Mouse (Mus musculus): Measurements from ENCODE around the gene Psmb3.
"Not testable (repeated sequence)": the region's sequence is repeated elsewhere in the genome, so short reads cannot be mapped to it uniquely, and the experiment has no call there.

The Psmb3 gene

GRCm38 (mm10) chr11:97703039-97703826 is at the start of gene Psmb3:
Gene Psmb3 (plus strand): TSS chr11:97703399.
- in situ Hi-C loops (cut with MboI) = no loop called here

- in situ Hi-C loops (cut with MboI) = no loop called here
These were observed 49.0 kb upstream of the Psmb3 start for GRCm38 (mm10) chr11:97654210-97654609.

- in situ Hi-C loops (cut with MboI) = no loop called here
These were observed 46.8 kb upstream of the Psmb3 start for GRCm38 (mm10) chr11:97656269-97656971.

GRCm38 (mm10) chr11:97657184-97657945 is 45.8 kb upstream of the Psmb3 start:
- in situ Hi-C loops (cut with MboI) = no loop called here

- in situ Hi-C loops (cut with MboI) = not testable (repeated sequence)
These were observed 45.2 kb upstream of the Psmb3 start for GRCm38 (mm10) chr11:97657967-97658366.

- in situ Hi-C loops (cut with MboI) = no loop called here
These were observed 44.4 kb upstream of the Psmb3 start for GRCm38 (mm10) chr11:97658751-97659266.

GRCm38 (mm10) chr11:97659267-97659989 is 43.8 kb upstream of the Psmb3 start:
- in situ Hi-C loops (cut with MboI) = no loop called here

- in situ Hi-C loops (cut with MboI) = no loop called here
These were observed 43.0 kb upstream of the Psmb3 start for GRCm38 (mm10) chr11:97659990-97660714.

- in situ Hi-C loops (cut with MboI) = no loop called here
These were observed 42.2 kb upstream of the Psmb3 start for GRCm38 (mm10) chr11:97660734-97661647.

GRCm38 (mm10) chr11:97661648-97662133 is 41.5 kb upstream of the Psmb3 start:
- in situ Hi-C loops (cut with MboI) = no loop called here

- in situ Hi-C loops (cut with MboI) = no loop called here
These were observed 40.8 kb upstream of the Psmb3 start for GRCm38 (mm10) chr11:97662207-97662892.

- in situ Hi-C loops (cut with MboI) = no loop called here
These were observed 40.2 kb upstream of the Psmb3 start, which contains the start of gene Mllt6 for GRCm38 (mm10) chr11:97662893-97663527. Gene Mllt6 (plus strand): TSS chr11:97663414.

- in situ Hi-C loops (cut with MboI) = no loop called here
These were observed 39.5 kb upstream of the Psmb3 start for GRCm38 (mm10) chr11:97663528-97664338.

- in situ Hi-C loops (cut with MboI) = no loop called here
These were observed 38.9 kb upstream of the Psmb3 start for GRCm38 (mm10) chr11:97664339-97664665.

GRCm38 (mm10) chr11:97664771-97665240 is 38.4 kb upstream of the Psmb3 start:
- in situ Hi-C loops (cut with MboI) = no loop called here

GRCm38 (mm10) chr11:97665431-97665830 is 37.8 kb upstream of the Psmb3 start:
- in situ Hi-C loops (cut with MboI) = no loop called here

GRCm38 (mm10) chr11:97666221-97666620 is 37.0 kb upstream of the Psmb3 start:
- in situ Hi-C loops (cut with MboI) = no loop called here

GRCm38 (mm10) chr11:97666794-97667193 is 36.4 kb upstream of the Psmb3 start:
- in situ Hi-C loops (cut with MboI) = no loop called here
